Mouse (Mus musculus) megakaryocyte, embryonic 14.5 days (primary cell): ENCODE results near the gene Zfp106.

Experiments used
- FLI1 ChIP-seq: IDR thresholded peaks from 2 replicates; pipeline ENCODE4 v1.6.1; 2012; ENCODE audit warnings: low read length, inconsistent platforms, mixed read lengths
- GATA1 ChIP-seq: IDR thresholded peaks from 3 replicates; pipeline ENCODE4 v1.6.1; 2012; ENCODE audit warnings: mixed read lengths, low read length, inconsistent platforms, borderline replicate concordance

GRCm38 (mm10) chr2:120514181-120514580 lies 49.5 kb downstream of the Zfp106 start:
- TF ChIP-seq GATA1, result no peak
- TF ChIP-seq FLI1, result no peak
